Mouse (Mus musculus) spleen, adult 18-20 months (tissue): Measurements from ENCODE around the gene Dmrtc2.

Experiments used
- DNase-seq, 2 experiments: peaks; one replicate each; pipeline ENCODE4 v3.0.0; 2022; ENCODE audit warnings: mixed read lengths in 2 of 2

The Dmrtc2 gene

GRCm38 (mm10) chr7:24902630-24903443 is 33.0 kb downstream of the Dmrtc2 start, which contains the start of gene Arhgef1:
Arhgef1 (plus strand) TSS chr7:24902912.
- DNase-seq, result peak; percentile 80 to 81

GRCm38 (mm10) chr7:24903444-24903825 is 33.6 kb downstream of the Dmrtc2 start:
- no peak for DNase-seq

- DNase-seq, result peak; percentile 95 to 98
Observed at GRCm38 (mm10) chr7:24904070-24904483, 34.2 kb downstream of the Dmrtc2 start.

GRCm38 (mm10) chr7:24904936-24905335 is 35.1 kb downstream of the Dmrtc2 start:
- DNase-seq, result peak; percentile 55 to 67

- DNase-seq, result no peak
Observed at GRCm38 (mm10) chr7:24906551-24906950, 36.7 kb downstream of the Dmrtc2 start.

GRCm38 (mm10) chr7:24907211-24907748 is 37.4 kb downstream of the Dmrtc2 start:
- peak; percentile 63 to 66 for DNase-seq

- DNase-seq, result no peak
Observed at GRCm38 (mm10) chr7:24912480-24912879, 42.6 kb downstream of the Dmrtc2 start.

- DNase-seq, result no peak
Observed at GRCm38 (mm10) chr7:24918763-24919323, 49.0 kb downstream of the Dmrtc2 start.

- DNase-seq, result no peak
Observed at GRCm38 (mm10) chr7:24919728-24920127, 49.9 kb downstream of the Dmrtc2 start.
